Mouse (Mus musculus): ENCODE measurements around the gene Gm20695.
"Not testable (repeated sequence)": the region's sequence is repeated elsewhere in the genome, so short reads cannot be mapped to it uniquely, and the experiment has no call there.

Gene Gm20695

GRCm38 (mm10) chr16:3884201-3885064 is at the start of gene Gm20695, which contains the start of gene Zfp597:
Gene Gm20695, plus strand, starts transcription at chr16:3884648.
Gene Zfp597, minus strand, starts transcription at chr16:3884561.
- DNase-seq = peak; percentile 95

GRCm38 (mm10) chr16:3835461-3835860 is 49.0 kb upstream of the Gm20695 start:
- DNase-seq = no peak

GRCm38 (mm10) chr16:3839157-3839885 is 45.1 kb upstream of the Gm20695 start:
- DNase-seq = peak; percentile 44

- no peak for DNase-seq
These were observed 41.5 kb upstream of the Gm20695 start for GRCm38 (mm10) chr16:3842989-3843388.

- no peak for DNase-seq
These were observed 40.7 kb upstream of the Gm20695 start for GRCm38 (mm10) chr16:3843796-3844195.

GRCm38 (mm10) chr16:3846711-3847518 is 37.5 kb upstream of the Gm20695 start, which contains the start of gene Zfp174:
Gene Zfp174, plus strand, starts transcription at chr16:3847268.
- DNase-seq = peak; percentile 99

GRCm38 (mm10) chr16:3847871-3848270 is 36.6 kb upstream of the Gm20695 start:
- peak; percentile 14 for DNase-seq

GRCm38 (mm10) chr16:3848416-3848815 is 36.0 kb upstream of the Gm20695 start:
- no peak for DNase-seq

GRCm38 (mm10) chr16:3851301-3851700 is 33.1 kb upstream of the Gm20695 start:
- not testable (repeated sequence) for DNase-seq

GRCm38 (mm10) chr16:3852586-3852985 is 31.9 kb upstream of the Gm20695 start:
- no peak for DNase-seq

- no peak for DNase-seq
These were observed 29.8 kb upstream of the Gm20695 start for GRCm38 (mm10) chr16:3854437-3855182.

- no peak for DNase-seq
These were observed 28.7 kb upstream of the Gm20695 start for GRCm38 (mm10) chr16:3855776-3856175.

- no peak for DNase-seq
These were observed 25.2 kb upstream of the Gm20695 start for GRCm38 (mm10) chr16:3859254-3859653.

- no peak for DNase-seq
These were observed 12.6 kb upstream of the Gm20695 start for GRCm38 (mm10) chr16:3871815-3872214.

GRCm38 (mm10) chr16:3872216-3873047 is 12.0 kb upstream of the Gm20695 start, which contains the start of gene Naa60:
Gene Naa60, plus strand, starts transcription at chr16:3872375.
- peak; percentile 94 for DNase-seq

- DNase-seq = no peak
These were observed 8.1 kb upstream of the Gm20695 start for GRCm38 (mm10) chr16:3876346-3876745.

- DNase-seq = peak; percentile 28
These were observed 720 bp downstream of the Gm20695 start for GRCm38 (mm10) chr16:3885065-3885670.

- no peak for DNase-seq
These were observed 7.3 kb downstream of the Gm20695 start for GRCm38 (mm10) chr16:3891621-3892295.

- DNase-seq = no peak
These were observed 9.3 kb downstream of the Gm20695 start for GRCm38 (mm10) chr16:3893739-3894138.

GRCm38 (mm10) chr16:3895173-3895792 is 10.8 kb downstream of the Gm20695 start:
- DNase-seq = peak; percentile 43

Measured in kidney, adult 9 months (tissue).